12 mouse cellular contexts compared by ENCODE assay signal in genomic region chrX:160166246-160166985, GRCm38 (mm10). TPM values are rescaled to one million over a fixed set of nuclear protein-coding genes. Genes with fewer than 3 reads are reported as not detected.
DNase-seq lines count a peak whose midpoint lies in the region; ATAC-seq lines count a peak whose summit lies in the region.
"Had no signal": no experiment of that assay in that cellular context is flagged by ENCODE, and none has a peak within 500 bp of the region (broad histone marks: within the 10 kb centered on the region; RNA-seq: fewer than 3 reads in every experiment).

No protein-coding gene starts in this region.

- DNase-seq in embryo, embryonic 10.5 days (ENCODE audit: low spot score), result peak; percentile 28
- peak; percentile 31 for DNase-seq in forebrain, embryonic 14.5 days (ENCODE audit: low spot score)
- peak; percentile 86 for DNase-seq in midbrain, embryonic 11.5 days (ENCODE audit: low spot score, missing footprints)
- peak; percentile 24 for DNase-seq in retina, embryonic 14.5 days (ENCODE audit: low spot score)
- DNase-seq in cerebellum, postnatal 14 days, result no peak
- DNase-seq in gastrocnemius, postnatal 25 days, result no peak
- DNase-seq in urinary bladder, adult 18-20 months (ENCODE audit: low spot score in 2 of 2), result no peak
- DNase-seq: cerebellum, adult 8-10 months; liver; lung, embryonic 14.5 days had no signal

- H3K36me3 ChIP-seq in forebrain, embryonic 14.5 days (ENCODE audit: control insufficient read depth, insufficient read depth, low read length), result no peaks in the 10 kb centered on the region
- no peaks in the 10 kb centered on the region for H3K36me3 ChIP-seq in midbrain, embryonic 11.5 days (ENCODE audit: control insufficient read depth, insufficient read depth, low read length)
- H3K36me3 ChIP-seq: embryonic facial prominence, embryonic 13.5 days; heart, embryonic 13.5 days had no signal

- WGBS in forebrain, embryonic 14.5 days, result 24% methylated on average over 6 of the region's 6 CpGs
- 32% methylated on average over 6 of the region's 6 CpGs for WGBS in midbrain, embryonic 11.5 days

- H3K4me2 ChIP-seq in forebrain, embryonic 14.5 days (ENCODE audit: low read length), result no peak overlapping the region
- H3K4me2 ChIP-seq in midbrain, embryonic 11.5 days, result no peak overlapping the region
- H3K4me2 ChIP-seq: embryonic facial prominence, embryonic 13.5 days; heart, embryonic 13.5 days; lung, embryonic 14.5 days had no signal

- peak; percentile 44; the same call in 1 of the 2 replicates for ATAC-seq in forebrain, embryonic 14.5 days
- ATAC-seq in midbrain, embryonic 11.5 days (ENCODE audit: low FRiP score), result peak; percentile 89

- no peaks in the 10 kb centered on the region for H3K9me3 ChIP-seq in forebrain, embryonic 14.5 days (replicated peaks; ENCODE audit: control insufficient read depth, low read length)
- H3K9me3 ChIP-seq in midbrain, embryonic 11.5 days (ENCODE audit: control insufficient read depth, low read length), result no peaks in the 10 kb centered on the region
- H3K9me3 ChIP-seq: embryonic facial prominence, embryonic 13.5 days; heart, embryonic 13.5 days had no signal

- no peak overlapping the region for H3K27ac ChIP-seq in forebrain, embryonic 14.5 days (ENCODE audit: low read depth, low read length)
- peak overlapping the region; percentile 71 for H3K27ac ChIP-seq in midbrain, embryonic 11.5 days (ENCODE audit: low read depth, low read length)
- H3K27ac ChIP-seq: embryonic facial prominence, embryonic 13.5 days; heart, embryonic 13.5 days had no signal

- H3K9ac ChIP-seq in forebrain, embryonic 14.5 days (ENCODE audit: low read length), result no peak overlapping the region
- H3K9ac ChIP-seq in midbrain, embryonic 11.5 days (ENCODE audit: low read length), result no peak overlapping the region
- H3K9ac ChIP-seq: embryonic facial prominence, embryonic 13.5 days; heart, embryonic 13.5 days; lung, embryonic 14.5 days had no signal

- H3K4me3 ChIP-seq in forebrain, embryonic 14.5 days (ENCODE audit: low read depth, low read length), result no peak overlapping the region
- no peak overlapping the region for H3K4me3 ChIP-seq in midbrain, embryonic 11.5 days (ENCODE audit: low read depth, low read length)
- H3K4me3 ChIP-seq: embryonic facial prominence, embryonic 13.5 days; heart, embryonic 13.5 days had no signal

- no peaks in the 10 kb centered on the region for H3K27me3 ChIP-seq in forebrain, embryonic 14.5 days (replicated peaks; ENCODE audit: control insufficient read depth, insufficient read depth, low read length)
- H3K27me3 ChIP-seq in midbrain, embryonic 11.5 days (ENCODE audit: control insufficient read depth, insufficient read depth, low read length), result no peaks in the 10 kb centered on the region; the same call in 1 of the 2 replicates
- H3K27me3 ChIP-seq: heart, embryonic 13.5 days had no signal

- H3K4me1 ChIP-seq in forebrain, embryonic 14.5 days (ENCODE audit: control insufficient read depth, insufficient read depth, low read length), result no peaks in the 10 kb centered on the region
- no peaks in the 10 kb centered on the region; the same call in 1 of the 2 replicates for H3K4me1 ChIP-seq in midbrain, embryonic 11.5 days (ENCODE audit: control insufficient read depth, insufficient read depth, low read length)
- H3K4me1 ChIP-seq: embryonic facial prominence, embryonic 13.5 days; heart, embryonic 13.5 days had no signal

RNA-seq across cellular contexts. Expression of gene Pdha1, which starts 28.2 kb away (rescaled TPM):
- 107 and 125 TPM in 2 replicates for polyA plus RNA-seq in forebrain, embryonic 14.5 days (2014; fragmentation: Nextera tagmentation; extraction: Ambion mirVana)
- 146 and 150 TPM in 2 replicates for polyA plus RNA-seq in midbrain, embryonic 11.5 days (2014; fragmentation: Nextera tagmentation; extraction: Ambion mirVana)
- 100 to 1,000 TPM; 569 to 672 TPM for total RNA-seq in gastrocnemius, postnatal 25 days (2021)

Comparison
In these comparisons a context has a peak if more than half of its experiments do, and no peak if none do; other contexts are left out.
1. DNase-seq: peak in embryo, embryonic 10.5 days (single experiment), forebrain, embryonic 14.5 days (single experiment), midbrain, embryonic 11.5 days (single experiment) and retina, embryonic 14.5 days (single experiment); none in cerebellum, postnatal 14 days (0 of 2), gastrocnemius, postnatal 25 days (single experiment) and urinary bladder, adult 18-20 months (0 of 2).